13 mouse cellular contexts compared by ENCODE assay signal in genomic region chr3:101795387-101796039, GRCm38 (mm10). TPM values are rescaled to one million over a fixed set of nuclear protein-coding genes. Genes with fewer than 3 reads are reported as not detected.
DNase-seq lines count a peak whose midpoint lies in the region; ATAC-seq and TF ChIP-seq lines count a peak whose summit lies in the region.
"Had no signal": no experiment of that assay in that cellular context is flagged by ENCODE, and none has a peak within 500 bp of the region (broad histone marks: within the 10 kb centered on the region; RNA-seq: fewer than 3 reads in every experiment).

No protein-coding gene starts in this region.

- no peak for DNase-seq in intestine, embryonic 14.5 days (ENCODE audit: low spot score)
- peak; percentile 69 for DNase-seq in midbrain, embryonic 11.5 days (ENCODE audit: low spot score, missing footprints)
- no peak for DNase-seq in stomach, postnatal 0 days (ENCODE audit: low spot score)
- DNase-seq in layer of hippocampus, postnatal 10 days (ENCODE audit: low spot score in 2 of 2): no peak
- DNase-seq: adrenal gland, postnatal 10 days; cerebellum, adult 8-10 months; heart, postnatal 36 days; lung, postnatal 36 days; right cerebral cortex, adult 18-20 months had no signal

- TF ChIP-seq CTCF in bone marrow macrophage, adult 2 months (IDR thresholded peaks at IDR 0.05; ENCODE audit: low read depth, low read length): 0 out of 2 replicates have a peak, but pooled peaks have one; percentile 9
- peak; percentile 42 for TF ChIP-seq CTCF in stomach, postnatal 0 days (IDR thresholded peaks at IDR 0.05; ENCODE audit: low read depth)

- H3K9me3 ChIP-seq in intestine, embryonic 14.5 days (ENCODE audit: control insufficient read depth, low read length): no peaks in the 10 kb centered on the region
- no peaks in the 10 kb centered on the region for H3K9me3 ChIP-seq in intestine, embryonic 16.5 days (ENCODE audit: control insufficient read depth, low read length)
- no peaks in the 10 kb centered on the region for H3K9me3 ChIP-seq in midbrain, embryonic 11.5 days (ENCODE audit: control insufficient read depth, low read length)
- H3K9me3 ChIP-seq in midbrain, embryonic 16.5 days (replicated peaks; ENCODE audit: control insufficient read depth, low read length, poor library complexity, severe bottlenecking): no peaks in the 10 kb centered on the region
- H3K9me3 ChIP-seq in stomach, postnatal 0 days (ENCODE audit: control insufficient read depth, low read length): no peaks in the 10 kb centered on the region

- TF ChIP-seq EP300 in stomach, postnatal 0 days (optimal IDR thresholded peaks at IDR 0.05): no peak

- H3K27me3 ChIP-seq in intestine, embryonic 14.5 days (replicated peaks; ENCODE audit: control insufficient read depth, insufficient read depth, low read length): no peaks in the 10 kb centered on the region
- no peaks in the 10 kb centered on the region for H3K27me3 ChIP-seq in intestine, embryonic 16.5 days (replicated peaks; ENCODE audit: control insufficient read depth, insufficient read depth, low read length)
- H3K27me3 ChIP-seq in midbrain, embryonic 11.5 days (ENCODE audit: control insufficient read depth, insufficient read depth, low read length): no peaks in the 10 kb centered on the region
- H3K27me3 ChIP-seq in midbrain, embryonic 16.5 days (ENCODE audit: control insufficient read depth, insufficient read depth, low read depth, low read length): no peaks in the 10 kb centered on the region
- H3K27me3 ChIP-seq in stomach, postnatal 0 days (ENCODE audit: control insufficient read depth, insufficient read depth, low read length): no peaks in the 10 kb centered on the region

- no peak overlapping the region for H3K9ac ChIP-seq in intestine, embryonic 14.5 days (ENCODE audit: low read length)
- no peak overlapping the region for H3K9ac ChIP-seq in intestine, embryonic 16.5 days (ENCODE audit: low read depth, low read length)
- no peak overlapping the region for H3K9ac ChIP-seq in midbrain, embryonic 11.5 days (ENCODE audit: low read length)
- no peak overlapping the region for H3K9ac ChIP-seq in midbrain, embryonic 16.5 days (ENCODE audit: low read depth, low read length)
- no peak overlapping the region for H3K9ac ChIP-seq in stomach, postnatal 0 days (ENCODE audit: low read length)

- WGBS in intestine, embryonic 14.5 days: 74% methylated on average over 15 of the region's 15 CpGs
- WGBS in intestine, embryonic 16.5 days: 73% methylated on average over 15 of the region's 15 CpGs
- WGBS in midbrain, embryonic 11.5 days: 85% methylated on average over 15 of the region's 15 CpGs
- WGBS in midbrain, embryonic 16.5 days: 77% methylated on average over 15 of the region's 15 CpGs
- 80% methylated on average over 15 of the region's 15 CpGs for WGBS in stomach, postnatal 0 days

- H3K27ac ChIP-seq in intestine, embryonic 14.5 days (ENCODE audit: low read depth): no peak overlapping the region
- H3K27ac ChIP-seq in intestine, embryonic 16.5 days (ENCODE audit: low read length): no peak overlapping the region
- no peak overlapping the region for H3K27ac ChIP-seq in midbrain, embryonic 11.5 days (ENCODE audit: low read depth, low read length)
- H3K27ac ChIP-seq in midbrain, embryonic 16.5 days (ENCODE audit: low read length): no peak overlapping the region
- H3K27ac ChIP-seq in bone marrow macrophage, adult 2 months (ENCODE audit: insufficient read depth, low read depth, low read length): no peak overlapping the region
- H3K27ac ChIP-seq in stomach, postnatal 0 days (replicated peaks): no peak overlapping the region

- ATAC-seq in intestine, embryonic 14.5 days (replicated peaks; ENCODE audit: low FRiP score, low TSS enrichment, low read depth): 0 out of 2 replicates have a peak, but pooled peaks have one; percentile 19
- no peak for ATAC-seq in intestine, embryonic 16.5 days
- no peak for ATAC-seq in midbrain, embryonic 11.5 days (ENCODE audit: low FRiP score)
- no peak for ATAC-seq in midbrain, embryonic 16.5 days
- no peak for ATAC-seq in stomach, postnatal 0 days (ENCODE audit: low FRiP score, low TSS enrichment)

- H3K36me3 ChIP-seq in intestine, embryonic 14.5 days (ENCODE audit: control insufficient read depth, insufficient read depth, low read length): no peaks in the 10 kb centered on the region
- H3K36me3 ChIP-seq in intestine, embryonic 16.5 days (ENCODE audit: control insufficient read depth, insufficient read depth, low read length): no peaks in the 10 kb centered on the region
- H3K36me3 ChIP-seq in midbrain, embryonic 11.5 days (ENCODE audit: control insufficient read depth, insufficient read depth, low read length): no peaks in the 10 kb centered on the region
- no peaks in the 10 kb centered on the region for H3K36me3 ChIP-seq in midbrain, embryonic 16.5 days (ENCODE audit: control insufficient read depth, insufficient read depth, low read length)
- no peaks in the 10 kb centered on the region for H3K36me3 ChIP-seq in stomach, postnatal 0 days (ENCODE audit: control insufficient read depth, insufficient read depth, low read length)

- no peak overlapping the region for H3K4me2 ChIP-seq in intestine, embryonic 14.5 days (ENCODE audit: low read length)
- H3K4me2 ChIP-seq in intestine, embryonic 16.5 days (ENCODE audit: low read depth, low read length): no peak overlapping the region
- no peak overlapping the region for H3K4me2 ChIP-seq in midbrain, embryonic 11.5 days
- H3K4me2 ChIP-seq in midbrain, embryonic 16.5 days (ENCODE audit: low read length): no peak overlapping the region
- H3K4me2 ChIP-seq in stomach, postnatal 0 days (replicated peaks; ENCODE audit: low read depth): no peak overlapping the region

- H3K4me3 ChIP-seq in intestine, embryonic 14.5 days (ENCODE audit: low read depth, low read length): no peak overlapping the region
- no peak overlapping the region for H3K4me3 ChIP-seq in intestine, embryonic 16.5 days (ENCODE audit: low read length)
- H3K4me3 ChIP-seq in midbrain, embryonic 11.5 days (ENCODE audit: low read depth, low read length): no peak overlapping the region
- no peak overlapping the region for H3K4me3 ChIP-seq in midbrain, embryonic 16.5 days (ENCODE audit: low read depth, low read length)
- no peak overlapping the region for H3K4me3 ChIP-seq in bone marrow macrophage, adult 2 months (ENCODE audit: insufficient read depth, low read length)
- H3K4me3 ChIP-seq in stomach, postnatal 0 days (ENCODE audit: low read depth, low read length): no peak overlapping the region

- H3K4me1 ChIP-seq in intestine, embryonic 14.5 days (replicated peaks; ENCODE audit: control insufficient read depth, insufficient read depth, low read length): peaks cover 2% of the 10 kb centered on the region
- peaks cover 28% of the 10 kb centered on the region for H3K4me1 ChIP-seq in intestine, embryonic 16.5 days (ENCODE audit: control insufficient read depth, insufficient read depth, low read length)
- H3K4me1 ChIP-seq in midbrain, embryonic 11.5 days (ENCODE audit: control insufficient read depth, insufficient read depth, low read length): peaks cover 7% of the 10 kb centered on the region; the same call in 1 of the 2 replicates
- H3K4me1 ChIP-seq in midbrain, embryonic 16.5 days (ENCODE audit: control insufficient read depth, insufficient read depth, low read length): peaks cover 20% of the 10 kb centered on the region
- H3K4me1 ChIP-seq in bone marrow macrophage, adult 2 months (ENCODE audit: control insufficient read depth, insufficient read depth, low read length): peaks cover 7% of the 10 kb centered on the region
- 0 out of 2 replicates have a peak, but pooled peaks cover 3% of the 10 kb centered on the region for H3K4me1 ChIP-seq in stomach, postnatal 0 days (replicated peaks; ENCODE audit: control insufficient read depth, insufficient read depth)

- TF ChIP-seq POLR2A in bone marrow macrophage, adult 2 months (IDR thresholded peaks at IDR 0.05; ENCODE audit: borderline replicate concordance, low read depth, low read length): no peak

RNA-seq across cellular contexts. Expression of gene Mab21l3, which starts 53.2 kb away (rescaled TPM):
- polyA plus RNA-seq in intestine, embryonic 14.5 days (2014; fragmentation: Nextera tagmentation; extraction: Ambion mirVana): 3.2 TPM in 2 replicates
- polyA plus RNA-seq in intestine, embryonic 16.5 days (2015; fragmentation: Nextera tagmentation; extraction: Ambion mirVana): 5.3 and 6.1 TPM in 2 replicates
- 0.34 and 0.55 TPM in 2 replicates for polyA plus RNA-seq in midbrain, embryonic 11.5 days (2014; fragmentation: Nextera tagmentation; extraction: Ambion mirVana)
- polyA plus RNA-seq in midbrain, embryonic 16.5 days (2015; fragmentation: Nextera tagmentation; extraction: Ambion mirVana): 0.07 and 0.09 TPM in 2 replicates
- polyA plus RNA-seq in bone marrow macrophage, adult 2 months (2012; ENCODE audit: insufficient read depth, insufficient read length, missing spikeins): 0.15 TPM in 1 of 2 replicates, not detected in the other
- 0.57 and 0.67 TPM in 2 replicates for polyA plus RNA-seq in stomach, postnatal 0 days (2015; fragmentation: Nextera tagmentation; extraction: Ambion mirVana)
- total RNA-seq in layer of hippocampus, postnatal 10 days (2021): under 1 TPM; 0.18 to 0.30 TPM
- total RNA-seq: gastrocnemius, adult 8-10 months; heart, postnatal 36 days had no signal
